Mouse (Mus musculus) hindbrain, embryonic 12.5 days (tissue): Measurements from ENCODE around the gene Dhrs3. TPM values are rescaled to one million over a fixed set of nuclear protein-coding genes. Genes with fewer than 3 reads are reported as not detected.

ENCODE experiments used
- ATAC-seq: fragments of 200-750 bp; cut with Nextera tagmentation; 2 replicates; pipeline ENCODE4 v1.8.0; 2017; ENCODE audit warnings: moderate TSS enrichment; ENCODE audit not compliant: low FRiP score
- H3K27ac ChIP-seq: fragments of 300-500 bp; sonication (generic); 2 replicates; pipeline ENCODE4 v1.5.1; 2016; ENCODE audit warnings: mild to moderate bottlenecking
- H3K27me3 ChIP-seq: fragments of 300-500 bp; sonication (generic); 2 replicates; pipeline ENCODE4 v1.6.1; 2016; ENCODE audit warnings: mild to moderate bottlenecking
- H3K36me3 ChIP-seq: fragments of 300-500 bp; sonication (generic); 2 replicates; pipeline ENCODE4 v1.6.1; 2016; ENCODE audit warnings: mild to moderate bottlenecking
- H3K4me1 ChIP-seq: fragments of 300-500 bp; sonication (generic); 2 replicates; pipeline ENCODE4 v1.6.1; 2016
- H3K4me2 ChIP-seq: fragments of 300-500 bp; sonication (generic); replicated peaks from 2 replicates; pipeline ENCODE4 v1.6.1; 2016; ENCODE audit warnings: mild to moderate bottlenecking
- H3K4me3 ChIP-seq: fragments of 300-500 bp; sonication (generic); 2 replicates; pipeline ENCODE4 v1.5.1; 2016; ENCODE audit warnings: mild to moderate bottlenecking
- H3K9ac ChIP-seq: fragments of 300-500 bp; sonication (generic); 2 replicates; pipeline ENCODE4 v1.6.1; 2016; ENCODE audit warnings: mild to moderate bottlenecking, moderate library complexity
- H3K9me3 ChIP-seq: fragments of 300-500 bp; sonication (generic); replicated peaks from 2 replicates; pipeline ENCODE4 v1.6.1; 2016; ENCODE audit warnings: mild to moderate bottlenecking
- WGBS: fragments of 180-500 bp; shearing (Covaris S2); methylation state at CpG from one replicate; pipeline ENCODE4 v1.1.7; 2016; 5-methylcytosine and 5-hydroxymethylcytosine counted together
- polyA plus RNA-seq: library from polyadenylated mRNA; unstranded; fragments of >200 nt; fragmentation: Nextera tagmentation; extraction: Ambion mirVana; gene quantifications from 2 replicates; pipeline ENCODE4 v1.2.1, GENCODE M21; 2016

Dhrs3 gene
- polyA plus RNA-seq, 1 experiment from 2014 or later: 31.8 TPM

DNA sequence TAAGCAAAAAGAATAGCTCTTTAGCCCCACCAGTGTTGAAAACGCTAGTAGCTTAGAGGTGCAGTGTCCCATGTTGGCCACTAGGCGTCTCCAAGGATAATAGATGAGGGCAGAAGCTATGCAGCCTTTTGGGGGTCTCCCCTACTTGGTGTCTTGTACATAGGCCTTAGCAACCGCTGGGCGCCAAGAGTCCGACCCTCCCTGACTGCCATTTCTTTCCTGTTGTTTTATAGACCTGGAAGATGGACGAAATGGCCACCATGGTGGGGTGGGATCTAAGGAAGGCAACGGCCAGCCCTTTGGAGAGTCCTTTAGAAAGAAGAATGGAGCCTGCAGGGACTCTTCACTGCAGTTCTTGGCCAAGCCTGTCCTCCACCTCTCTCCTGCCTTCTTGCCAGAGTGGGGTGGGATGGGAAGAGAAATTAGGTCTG lies 1.9 kb upstream of the Dhrs3 start:
- Histone ChIP-seq H3K9me3 (no peaks in the 10 kb centered on the region), H3K4me2 (no peak overlapping the region), H3K27me3 (peaks cover 29% of the 10 kb centered on the region), H3K36me3 (no peaks in the 10 kb centered on the region), H3K4me3 (no peak overlapping the region), H3K9ac (no peak overlapping the region), H3K27ac (no peak overlapping the region), H3K4me1 (peaks cover 23% of the 10 kb centered on the region)
- whole genome bisulfite sequencing: 12% methylated on average over 7 of the region's 7 CpGs
- no peak for ATAC-seq

- peaks cover 27% of the 10 kb centered on the region for H3K4me1 ChIP-seq
- no peak overlapping the region for H3K27ac ChIP-seq
Observed at GRCm38 (mm10) chr4:144891121-144891711, 1.4 kb upstream of the Dhrs3 start.

DNA sequence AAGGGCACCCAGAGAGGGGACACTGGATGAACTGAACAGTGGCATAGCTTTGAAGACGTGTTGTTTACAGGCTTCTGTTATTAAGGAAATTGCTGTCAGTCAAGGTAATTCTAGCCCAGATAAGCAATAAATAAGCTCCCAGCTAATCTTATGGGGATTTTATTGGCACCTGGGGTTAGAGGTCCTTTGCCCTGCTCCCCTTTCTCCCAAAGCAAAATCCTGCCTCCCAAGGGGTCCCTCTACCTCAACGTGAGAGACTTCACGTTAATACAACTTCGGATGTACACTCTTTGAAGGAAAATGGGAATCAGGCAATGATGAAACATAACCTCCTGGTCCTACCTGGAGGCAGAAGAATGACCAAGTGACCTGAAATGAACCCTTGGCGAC lies 889 bp upstream of the Dhrs3 start:
- WGBS: 14% methylated on average over 5 of the region's 5 CpGs
- H3K9me3 ChIP-seq: no peaks in the 10 kb centered on the region
- H3K27ac ChIP-seq: no peak overlapping the region
- H3K27me3 ChIP-seq: peaks cover 36% of the 10 kb centered on the region
- ATAC-seq: no peak
- no peaks in the 10 kb centered on the region for H3K36me3 ChIP-seq
- H3K9ac ChIP-seq: no peak overlapping the region
- H3K4me1 ChIP-seq: peaks cover 27% of the 10 kb centered on the region
- H3K4me2 ChIP-seq: peak overlapping the region; percentile 81
- H3K4me3 ChIP-seq: peak overlapping the region; percentile 46

More at GRCm38 (mm10) chr4:144891121-144891711, 1.4 kb upstream of the Dhrs3 start:
- Histone ChIP-seq H3K4me2 (0 out of 2 replicates have a peak overlapping the region, but pooled peaks have one; percentile 81), H3K36me3 (no peaks in the 10 kb centered on the region), H3K9me3 (no peaks in the 10 kb centered on the region), H3K27me3 (peaks cover 34% of the 10 kb centered on the region), H3K9ac (no peak overlapping the region), H3K4me3 (no peak overlapping the region)
- no peak for ATAC-seq
- WGBS: 43% methylated on average over 10 of the region's 10 CpGs

DNA sequence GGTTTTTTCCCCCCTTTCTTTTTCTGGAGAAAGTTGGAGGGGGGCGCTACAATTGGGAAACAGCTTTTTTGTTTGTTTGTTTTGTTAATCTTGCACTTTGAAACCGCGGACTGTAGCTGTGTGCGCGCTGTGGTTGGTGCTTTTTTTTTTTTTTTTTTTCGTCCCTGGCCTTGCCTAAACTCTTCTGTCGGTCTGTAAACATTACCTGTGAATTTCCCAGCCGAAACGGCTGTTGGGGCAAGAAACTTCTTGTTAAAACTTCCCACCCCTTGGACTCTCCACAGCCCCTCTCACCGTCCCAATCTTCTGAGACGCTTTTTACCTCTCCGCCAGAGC lies 278 bp downstream of the Dhrs3 start:
- WGBS: 0% methylated on average over 12 of the region's 12 CpGs
- peak overlapping the region; percentile 46 for H3K4me3 ChIP-seq
- peaks cover 36% of the 10 kb centered on the region for H3K27me3 ChIP-seq
- ATAC-seq: no peak
- H3K27ac ChIP-seq: no peak overlapping the region
- H3K9ac ChIP-seq: peak overlapping the region; percentile 58
- no peaks in the 10 kb centered on the region for H3K9me3 ChIP-seq
- H3K4me1 ChIP-seq: peaks cover 27% of the 10 kb centered on the region
- peak overlapping the region; percentile 81 for H3K4me2 ChIP-seq
- H3K36me3 ChIP-seq: no peaks in the 10 kb centered on the region

- H3K9ac ChIP-seq: peak overlapping the region; percentile 58
- H3K27ac ChIP-seq: no peak overlapping the region
- H3K4me2 ChIP-seq: peak overlapping the region; percentile 81
- peaks cover 27% of the 10 kb centered on the region for H3K4me1 ChIP-seq
- no peaks in the 10 kb centered on the region for H3K9me3 ChIP-seq
- 1% methylated on average over 38 of the region's 44 CpGs for WGBS
- peaks cover 36% of the 10 kb centered on the region for H3K27me3 ChIP-seq
- no peak for ATAC-seq
- no peaks in the 10 kb centered on the region for H3K36me3 ChIP-seq
- H3K4me3 ChIP-seq: peak overlapping the region; percentile 46
Observed at GRCm38 (mm10) chr4:144893561-144894486, 1.2 kb downstream of the Dhrs3 start.

- peaks cover 27% of the 10 kb centered on the region for H3K4me1 ChIP-seq
Observed at GRCm38 (mm10) chr4:144894487-144895210, 2.0 kb downstream of the Dhrs3 start.

DNA sequence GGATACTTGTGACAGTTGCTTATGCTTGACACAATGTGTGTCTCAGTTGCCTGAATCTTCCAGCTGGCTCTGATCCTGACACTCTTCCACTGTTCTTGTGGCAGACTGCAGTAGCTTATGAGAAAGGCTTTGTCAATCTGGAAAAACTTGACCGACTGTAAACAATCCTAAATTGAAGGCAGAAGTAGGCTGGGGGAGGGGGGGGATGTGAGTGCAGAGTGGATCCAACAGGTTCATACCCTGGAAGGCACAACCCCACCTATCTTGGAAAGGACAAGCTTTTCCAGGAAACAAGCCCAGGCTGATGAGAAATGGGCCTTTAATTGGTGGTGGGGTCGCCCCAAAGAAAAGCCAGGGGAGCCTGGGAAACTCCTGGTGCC lies 2.6 kb downstream of the Dhrs3 start:
- H3K36me3 ChIP-seq: no peaks in the 10 kb centered on the region
- H3K4me1 ChIP-seq: peaks cover 27% of the 10 kb centered on the region
- no peak for ATAC-seq
- peak overlapping the region; percentile 81 for H3K4me2 ChIP-seq
- H3K9ac ChIP-seq: no peak overlapping the region
- no peak overlapping the region for H3K27ac ChIP-seq
- peak overlapping the region; percentile 46 for H3K4me3 ChIP-seq
- H3K9me3 ChIP-seq: no peaks in the 10 kb centered on the region
- WGBS: 59% methylated on average over 2 of the region's 2 CpGs
- H3K27me3 ChIP-seq: peaks cover 36% of the 10 kb centered on the region

More at GRCm38 (mm10) chr4:144894487-144895210, 2.0 kb downstream of the Dhrs3 start:
- Histone ChIP-seq H3K4me3 (peak overlapping the region; percentile 46), H3K9ac (peak overlapping the region; percentile 58; the same call in 1 of the 2 replicates), H3K27ac (no peak overlapping the region), H3K9me3 (no peaks in the 10 kb centered on the region), H3K36me3 (no peaks in the 10 kb centered on the region), H3K27me3 (peaks cover 36% of the 10 kb centered on the region), H3K4me2 (peak overlapping the region; percentile 81)
- WGBS: 5% methylated on average over 11 of the region's 11 CpGs
- no peak for ATAC-seq

DNA sequence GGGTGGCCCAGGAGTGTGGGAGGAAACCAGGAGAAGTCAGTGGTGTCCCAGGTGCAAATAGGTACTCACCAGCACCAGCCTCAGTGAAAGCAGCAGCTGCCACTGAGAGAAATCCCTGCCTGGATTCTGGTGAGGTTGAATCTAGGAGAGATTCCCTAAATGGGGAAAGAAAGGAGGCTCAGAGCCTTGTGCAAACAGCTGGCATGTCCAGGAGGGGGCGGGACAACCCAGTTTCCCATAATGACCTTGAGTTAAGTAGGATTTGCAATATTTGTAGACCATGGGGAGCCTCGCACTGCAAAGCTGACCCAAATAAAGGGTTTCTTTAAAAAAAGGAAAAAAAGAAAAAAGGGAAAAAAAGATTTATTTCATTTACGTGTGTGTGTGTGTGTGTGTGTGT lies 3.7 kb downstream of the Dhrs3 start:
- Histone ChIP-seq H3K9me3 (no peaks in the 10 kb centered on the region), H3K4me1 (peaks cover 27% of the 10 kb centered on the region), H3K36me3 (no peaks in the 10 kb centered on the region), H3K27me3 (peaks cover 34% of the 10 kb centered on the region), H3K9ac (no peak overlapping the region), H3K4me2 (no peak overlapping the region; the same call in 1 of the 2 replicates), H3K4me3 (no peak overlapping the region), H3K27ac (no peak overlapping the region)
- no peak for ATAC-seq
- WGBS: 61% methylated on average over 3 of the region's 3 CpGs

DNA sequence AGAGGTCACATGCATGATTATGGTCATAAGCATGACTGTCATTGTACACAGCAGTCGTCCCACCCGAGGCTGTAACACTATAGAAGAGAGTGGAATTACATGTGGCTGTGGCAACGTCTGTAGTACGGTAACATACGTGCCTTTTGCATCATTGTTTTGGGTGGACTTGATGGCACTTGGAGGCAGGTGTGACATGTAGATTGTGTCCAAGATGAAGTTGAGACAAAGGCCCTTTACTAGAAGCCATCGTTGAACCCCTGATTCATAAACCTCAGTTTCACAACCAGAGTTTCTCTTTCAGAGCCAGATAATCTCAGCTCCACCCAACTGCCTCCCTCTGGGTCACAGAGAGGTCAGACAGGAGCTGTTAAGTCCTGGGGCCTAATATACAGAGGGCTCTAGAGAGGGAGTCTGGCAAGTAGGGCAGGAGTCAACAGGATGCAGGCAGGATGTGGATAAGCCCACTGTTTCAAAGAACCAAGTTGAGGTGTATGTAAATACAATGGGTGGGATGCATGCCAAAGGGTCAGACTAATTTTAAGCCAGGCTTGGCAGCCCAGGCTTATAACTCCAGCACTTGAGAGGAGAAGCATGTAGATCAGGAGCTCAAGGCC lies 5.5 kb downstream of the Dhrs3 start:
- Histone ChIP-seq H3K27ac (no peak overlapping the region), H3K4me2 (no peak overlapping the region), H3K9ac (no peak overlapping the region), H3K4me1 (peaks cover 24% of the 10 kb centered on the region), H3K9me3 (no peaks in the 10 kb centered on the region), H3K36me3 (no peaks in the 10 kb centered on the region), H3K4me3 (no peak overlapping the region), H3K27me3 (peaks cover 31% of the 10 kb centered on the region)
- WGBS: 81% methylated on average over 6 of the region's 6 CpGs
- no peak for ATAC-seq

DNA sequence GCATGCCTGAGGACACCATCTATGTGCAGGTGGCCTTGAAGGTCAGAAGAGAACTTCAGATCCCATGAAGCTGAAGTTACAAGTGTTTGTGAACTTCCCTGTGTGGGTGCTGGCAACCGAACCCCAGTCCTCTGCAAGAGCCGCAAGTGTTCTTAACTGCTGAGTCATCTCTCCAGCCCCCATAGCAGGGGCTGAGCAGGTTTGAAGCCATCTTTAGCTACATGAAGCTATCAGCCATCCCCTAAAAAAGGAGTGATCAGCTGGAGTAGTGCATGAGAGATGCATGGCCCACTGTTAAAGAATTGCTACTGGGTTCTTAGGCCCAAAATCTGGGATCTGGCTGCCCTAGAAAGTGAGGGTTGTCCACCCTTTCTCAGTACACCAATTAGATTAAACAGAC lies 6.1 kb downstream of the Dhrs3 start:
- Histone ChIP-seq H3K9me3 (no peaks in the 10 kb centered on the region), H3K4me3 (no peak overlapping the region), H3K27me3 (peaks cover 26% of the 10 kb centered on the region), H3K4me2 (no peak overlapping the region), H3K27ac (no peak overlapping the region), H3K9ac (no peak overlapping the region), H3K4me1 (peaks cover 18% of the 10 kb centered on the region), H3K36me3 (no peaks in the 10 kb centered on the region)
- no peak for ATAC-seq
- WGBS: 100% methylated on average over 2 of the region's 2 CpGs

DNA sequence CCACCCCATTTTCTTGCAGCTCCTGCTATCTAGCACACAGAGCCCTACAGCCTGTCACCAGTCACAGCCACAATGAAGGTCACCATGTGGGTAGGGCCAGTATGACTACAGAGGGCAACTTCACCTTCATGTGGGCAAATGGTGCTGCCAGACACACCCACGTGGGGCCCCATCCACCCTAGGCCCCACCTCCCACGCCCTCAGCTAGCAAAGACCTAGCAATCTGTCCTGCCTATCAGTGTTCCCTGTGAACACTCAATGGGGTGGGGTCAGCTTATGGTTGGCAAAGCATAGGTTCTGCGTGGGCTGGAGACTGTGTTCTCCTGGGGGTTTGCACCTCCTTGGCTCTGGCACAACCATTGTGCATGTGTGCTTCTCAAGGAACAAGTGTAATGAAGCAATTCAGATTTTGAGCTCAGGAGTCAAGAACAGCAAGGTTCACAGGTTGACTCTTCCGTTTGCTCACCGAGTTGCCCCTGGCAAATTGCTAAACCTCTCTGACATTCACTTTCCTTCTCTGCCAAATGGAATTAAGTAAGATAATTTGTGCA lies 9.0 kb downstream of the Dhrs3 start:
- no peak overlapping the region for H3K4me2 ChIP-seq
- no peaks in the 10 kb centered on the region for H3K27me3 ChIP-seq
- H3K9me3 ChIP-seq: no peaks in the 10 kb centered on the region
- H3K4me3 ChIP-seq: no peak overlapping the region
- ATAC-seq: no peak
- H3K4me1 ChIP-seq: no peaks in the 10 kb centered on the region
- H3K27ac ChIP-seq: no peak overlapping the region
- WGBS: 82% methylated on average over 5 of the region's 5 CpGs
- no peaks in the 10 kb centered on the region for H3K36me3 ChIP-seq
- no peak overlapping the region for H3K9ac ChIP-seq

- no peak overlapping the region for H3K9ac ChIP-seq
- no peaks in the 10 kb centered on the region for H3K27me3 ChIP-seq
- H3K4me3 ChIP-seq: no peak overlapping the region
- H3K4me2 ChIP-seq: no peak overlapping the region
- no peak for ATAC-seq
- H3K4me1 ChIP-seq: no peaks in the 10 kb centered on the region
- H3K36me3 ChIP-seq: no peaks in the 10 kb centered on the region
- H3K9me3 ChIP-seq: no peaks in the 10 kb centered on the region
- no peak overlapping the region for H3K27ac ChIP-seq
- 78% methylated on average over 1 of the region's 1 CpGs for WGBS
Observed at GRCm38 (mm10) chr4:144903088-144903487, 10.5 kb downstream of the Dhrs3 start.
